Mouse (Mus musculus) E14TG2a.4 (cell line): ENCODE results near the gene Ctnnd2.

Experiments
- CTCF ChIP-seq: conservative IDR thresholded peaks from 2 replicates; pipeline ENCODE4 v1.5.1; 2014; ENCODE audit warnings: low read length
- POU5F1 ChIP-seq: IDR thresholded peaks from 2 replicates; pipeline ENCODE4 v1.6.1; 2014; ENCODE audit warnings: low read length, borderline replicate concordance

GRCm38 (mm10) chr15:30974436-30974835 lies 802.0 kb downstream of the Ctnnd2 start:
- TF ChIP-seq CTCF: no peak
- no peak for TF ChIP-seq POU5F1
